Mouse (Mus musculus) heart, adult 8-10 months (tissue): ENCODE measurements around the gene Gm7954. TPM values are rescaled to one million over a fixed set of nuclear protein-coding genes. Genes with fewer than 3 reads are reported as not detected.
"Not testable (repeated sequence)": the region's sequence is repeated elsewhere in the genome, so short reads cannot be mapped to it uniquely, and the experiment has no call there.

ENCODE experiments used
- DNase-seq: peaks from one replicate; pipeline ENCODE4 v3.0.0; 2022; ENCODE audit warnings: low spot score
- total RNA-seq, 4 experiments: library from RNA; stranded (reverse); gene quantifications; 2 replicates each; pipeline ENCODE4 v1.2.4; 2022

Gm7954 gene
- not detected for total RNA-seq

GRCm38 (mm10) chr14:41453418-41453817 is at the start of gene Gm7954:
TSS of gene Gm7954 (minus strand) at chr14:41453518.
- DNase-seq, result not testable (repeated sequence)

GRCm38 (mm10) chr14:41489385-41489784 is 36.1 kb upstream of the Gm7954 start, which contains the start of gene Gm3486:
TSS of gene Gm3486 (minus strand) at chr14:41489485.
- not testable (repeated sequence) for DNase-seq

- DNase-seq, result not testable (repeated sequence)
Measured at GRCm38 (mm10) chr14:41425393-41426075, 27.8 kb downstream of the Gm7954 start.

GRCm38 (mm10) chr14:41424694-41425093 is 28.6 kb downstream of the Gm7954 start:
- not testable (repeated sequence) for DNase-seq

GRCm38 (mm10) chr14:41408181-41408580 is 45.1 kb downstream of the Gm7954 start, which contains the start of gene Gm6482:
TSS of gene Gm6482 (minus strand) at chr14:41408281.
- DNase-seq, result not testable (repeated sequence)

Other genes starting within 250 kb of the Gm7954 start
- gene Gm2832, start 174.7 kb downstream of the Gm7954 start, total RNA-seq, result not detected
- not detected for gene Gm5798, start 104.9 kb downstream of the Gm7954 start, total RNA-seq
- gene Gm7945, start 67.1 kb downstream of the Gm7954 start, total RNA-seq, result not detected
- gene Gm6482, start 45.2 kb downstream of the Gm7954 start, total RNA-seq, result not detected
- not detected for gene Gm3486, start 36.0 kb upstream of the Gm7954 start, total RNA-seq
- not detected for gene Gm7970, start 102.1 kb upstream of the Gm7954 start, total RNA-seq
- gene 1700049E17Rik2, start 119.7 kb upstream of the Gm7954 start, total RNA-seq, result under 1 TPM in 1 of 4 experiments, not detected in 3; 0.41 TPM
- not detected for gene Gm3072, start 171.1 kb upstream of the Gm7954 start, total RNA-seq
- gene Gm3676, start 193.0 kb upstream of the Gm7954 start, total RNA-seq, result not detected
- not detected for gene Gm8068, start 248.4 kb upstream of the Gm7954 start, total RNA-seq